Mouse (Mus musculus): ENCODE measurements at regions not wholly inside any gene's neighbourhood (a gene's known extent, or its start where the extent isn't known, plus 50 kb on each side); places are given as distances from the start of the nearest gene placed in this dataset.

- intact Hi-C loops (cut with DNase I) = no loop called here
- H3K27ac ChIP-seq = no peak overlapping the region
- TF ChIP-seq CTCF (IDR thresholded peaks at IDR 0.05) = no peak
- H3K4me3 ChIP-seq = no peak overlapping the region
- no peak for DNase-seq
These were observed 114.3 kb upstream of the Kazn start for GRCm38 (mm10) chr4:142353526-142353925.

DNA sequence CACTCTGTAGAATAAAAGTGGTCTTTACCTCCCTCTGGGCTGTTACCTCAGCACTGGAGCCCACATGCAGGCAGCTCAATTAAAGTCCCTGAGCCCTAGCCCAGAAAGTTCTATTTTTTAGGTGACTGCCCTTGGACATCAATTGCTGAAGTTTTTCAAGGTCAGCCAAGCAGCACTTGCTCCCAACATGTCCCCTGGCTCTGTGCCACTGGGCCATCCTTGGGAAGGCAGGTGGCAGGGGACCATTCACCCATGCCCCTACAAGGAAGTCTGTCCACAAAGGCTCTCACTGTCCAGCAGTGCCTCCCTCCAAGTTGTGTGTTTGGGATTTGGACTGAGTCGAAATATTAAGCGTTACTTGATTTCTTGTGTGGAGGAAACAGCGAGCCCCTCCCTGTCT, 112.6 kb upstream of the Kazn start:
- intact Hi-C loops (cut with DNase I) = no loop called here
- TF ChIP-seq CTCF (IDR thresholded peaks at IDR 0.05) = no peak
- Histone ChIP-seq H3K4me3 (no peak overlapping the region), H3K27ac (no peak overlapping the region)
- no peak for DNase-seq

DNA sequence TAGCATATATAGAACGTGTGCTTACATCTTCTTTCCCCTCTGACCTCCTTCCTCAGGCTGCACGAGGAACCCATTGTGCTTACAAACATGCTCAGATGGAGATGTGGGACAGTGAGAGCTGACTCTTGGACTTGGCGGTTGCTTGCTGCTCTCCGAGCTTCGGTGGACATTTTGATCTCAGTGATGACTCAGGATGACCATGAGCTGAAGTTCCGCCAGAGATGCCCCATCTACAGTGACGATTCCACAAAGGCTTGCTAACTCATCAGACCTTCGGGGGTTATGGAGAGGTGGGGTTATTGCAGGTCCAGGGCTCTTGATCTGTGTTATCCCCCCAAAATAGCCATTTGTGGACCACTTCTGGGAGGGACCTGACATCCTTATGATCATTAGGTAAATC, 111.8 kb upstream of the Kazn start:
- Histone ChIP-seq H3K4me3 (no peak overlapping the region), H3K27ac (no peak overlapping the region)
- intact Hi-C loops (cut with DNase I) = no loop called here
- no peak for DNase-seq
- TF ChIP-seq CTCF (IDR thresholded peaks at IDR 0.05) = no peak

DNA sequence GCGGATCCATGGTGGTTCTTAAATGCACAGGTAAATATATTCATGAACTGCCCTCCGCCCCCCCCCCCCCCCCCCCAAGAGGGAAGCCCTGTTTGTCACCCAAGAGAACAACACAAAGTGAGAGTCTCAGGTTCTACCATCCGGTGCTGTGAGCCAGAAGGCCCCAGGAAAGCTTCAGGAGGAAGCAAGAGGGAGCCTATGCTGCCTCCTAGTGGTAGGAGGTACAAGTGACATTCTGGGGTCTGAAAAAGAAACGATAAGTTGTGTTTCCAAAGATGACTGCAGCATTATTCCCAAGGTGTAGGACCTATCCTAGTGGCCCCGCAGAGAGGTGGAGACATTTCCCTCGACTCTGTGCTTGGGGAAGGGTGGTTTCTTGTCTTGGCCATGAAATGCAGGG, 109.7 kb upstream of the Kazn start:
- no peak overlapping the region for H3K4me3 ChIP-seq
- peak; percentile 46 for DNase-seq
- intact Hi-C loops (cut with DNase I) = loop anchor here (1.0 to 5.0 kb wide), 2 partner anchors 102 to 196 kb away; no protein-coding TSS in a partner anchor

GRCm38 (mm10) chr4:142342482-142343206, 103.4 kb upstream of the Kazn start:
- H3K27ac ChIP-seq = no peak overlapping the region

More for the DNA sequence above, 109.7 kb upstream of the Kazn start:
- TF ChIP-seq CTCF (IDR thresholded peaks at IDR 0.05) = peak; percentile 79
- H3K27ac ChIP-seq = no peak overlapping the region

GRCm38 (mm10) chr4:142341305-142341704, 102.1 kb upstream of the Kazn start:
- Histone ChIP-seq H3K27ac (no peak overlapping the region), H3K4me3 (no peak overlapping the region)
- intact Hi-C loops (cut with DNase I) = no loop called here
- no peak for TF ChIP-seq CTCF (IDR thresholded peaks at IDR 0.05)
- DNase-seq = peak; percentile 23

More at GRCm38 (mm10) chr4:142342482-142343206, 103.4 kb upstream of the Kazn start:
- TF ChIP-seq CTCF (IDR thresholded peaks at IDR 0.05) = no peak
- H3K4me3 ChIP-seq = no peak overlapping the region
- intact Hi-C loops (cut with DNase I) = no loop called here
- no peak for DNase-seq

DNA sequence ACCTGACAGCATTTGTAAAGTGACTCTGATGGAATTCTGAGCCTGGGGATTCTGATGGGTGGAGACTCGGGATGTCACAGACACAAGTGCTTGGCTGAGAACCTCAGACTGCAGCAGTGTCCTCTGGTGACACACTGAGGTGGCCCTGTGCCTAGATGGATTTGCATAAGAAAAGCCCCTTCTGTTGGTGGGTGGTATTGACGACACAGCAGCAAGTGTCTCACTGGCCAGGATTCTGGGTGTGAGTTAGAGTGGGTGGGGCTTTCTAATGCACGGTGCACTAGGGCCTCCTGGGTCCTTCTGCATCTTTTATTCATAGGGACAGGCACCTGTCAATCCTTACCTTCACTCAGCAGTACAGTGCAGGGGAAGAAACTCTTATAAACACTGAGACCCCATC, 100.9 kb upstream of the Kazn start:
- intact Hi-C loops (cut with DNase I) = no loop called here
- DNase-seq = no peak
- H3K4me3 ChIP-seq = no peak overlapping the region
- TF ChIP-seq CTCF (IDR thresholded peaks at IDR 0.05) = no peak
- no peak overlapping the region for H3K27ac ChIP-seq

- intact Hi-C loops (cut with DNase I) = no loop called here
- Histone ChIP-seq H3K27ac (no peak overlapping the region), H3K4me3 (no peak overlapping the region)
- TF ChIP-seq CTCF (IDR thresholded peaks at IDR 0.05) = no peak
- DNase-seq = peak; percentile 63
These were observed 98.5 kb upstream of the Kazn start for GRCm38 (mm10) chr4:142337701-142338100.

DNA sequence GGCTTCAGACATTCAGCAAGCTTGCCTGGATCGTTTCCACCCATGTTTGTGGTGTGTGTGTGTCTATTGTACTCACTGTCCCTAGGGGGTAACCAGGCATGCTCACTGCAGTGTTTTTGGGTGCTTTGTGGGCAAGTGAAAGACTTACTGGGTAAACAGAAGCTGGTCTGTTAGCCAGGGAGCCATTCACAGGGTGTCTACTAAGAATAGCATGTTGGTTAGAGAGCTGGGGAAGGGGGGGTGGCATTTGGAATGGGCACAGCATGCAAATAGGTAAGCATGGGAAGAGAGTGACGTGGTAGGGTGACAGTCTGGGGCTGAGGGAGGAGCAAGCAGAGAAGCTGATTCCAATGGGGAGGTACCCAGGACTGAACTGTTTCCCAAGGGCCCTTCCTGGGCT, 97.7 kb upstream of the Kazn start:
- Histone ChIP-seq H3K4me3 (no peak overlapping the region), H3K27ac (no peak overlapping the region)
- intact Hi-C loops (cut with DNase I) = no loop called here
- no peak for DNase-seq
- no peak for TF ChIP-seq CTCF (IDR thresholded peaks at IDR 0.05)

- no peak overlapping the region for H3K27ac ChIP-seq
- TF ChIP-seq CTCF (IDR thresholded peaks at IDR 0.05) = no peak
- intact Hi-C loops (cut with DNase I) = no loop called here
- no peak overlapping the region for H3K4me3 ChIP-seq
- no peak for DNase-seq
These were observed 94.9 kb upstream of the Kazn start for GRCm38 (mm10) chr4:142334084-142334483.

GRCm38 (mm10) chr4:142330599-142330998, 91.4 kb upstream of the Kazn start:
- TF ChIP-seq CTCF (IDR thresholded peaks at IDR 0.05) = peak; percentile 37
- intact Hi-C loops (cut with DNase I) = no loop called here
- H3K27ac ChIP-seq = no peak overlapping the region
- no peak overlapping the region for H3K4me3 ChIP-seq
- DNase-seq = no peak

GRCm38 (mm10) chr4:142329600-142329999, 90.4 kb upstream of the Kazn start:
- intact Hi-C loops (cut with DNase I) = no loop called here
- no peak for DNase-seq
- Histone ChIP-seq H3K27ac (no peak overlapping the region), H3K4me3 (no peak overlapping the region)
- no peak for TF ChIP-seq CTCF (IDR thresholded peaks at IDR 0.05)

DNA sequence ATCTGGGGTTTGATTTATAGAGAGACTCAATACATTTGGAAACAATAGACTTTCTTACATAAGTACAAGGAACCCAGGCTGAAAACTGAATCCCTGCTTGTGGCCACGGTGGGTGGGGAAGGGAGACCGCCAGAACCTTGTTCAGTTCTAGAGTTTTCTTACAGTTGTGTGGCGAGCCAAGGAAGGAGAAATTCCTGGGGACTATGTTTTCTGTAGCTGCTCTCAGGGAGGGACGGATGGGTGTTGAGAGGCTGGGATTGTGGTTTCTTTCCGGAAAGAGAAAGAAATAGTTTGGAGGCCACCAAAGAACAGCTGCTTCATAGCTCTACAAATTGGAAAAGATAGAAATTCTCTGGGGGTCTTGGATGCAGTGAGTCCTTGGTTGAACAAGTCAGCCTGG, 87.3 kb upstream of the Kazn start:
- no peak for DNase-seq
- Histone ChIP-seq H3K27ac (no peak overlapping the region), H3K4me3 (no peak overlapping the region)
- intact Hi-C loops (cut with DNase I) = no loop called here
- no peak for TF ChIP-seq CTCF (IDR thresholded peaks at IDR 0.05)

- no peak overlapping the region for H3K27ac ChIP-seq
- no peak for TF ChIP-seq CTCF (IDR thresholded peaks at IDR 0.05)
- no peak for DNase-seq
- H3K4me3 ChIP-seq = no peak overlapping the region
- intact Hi-C loops (cut with DNase I) = no loop called here
These were observed 82.1 kb upstream of the Kazn start for GRCm38 (mm10) chr4:142321209-142321863.

Data from gastrocnemius, adult 2 months (tissue).